Mouse (Mus musculus) bone marrow macrophage, adult 2 months (primary cell): ENCODE measurements around the gene Exoc2.

Experiments used
- CTCF ChIP-seq: IDR thresholded peaks from 2 replicates; pipeline ENCODE4 v1.5.1; 2012; ENCODE audit warnings: low read depth, mild to moderate bottlenecking, low read length, moderate library complexity
- POLR2A ChIP-seq: IDR thresholded peaks from 2 replicates; pipeline ENCODE4 v1.6.1; 2012; ENCODE audit warnings: mild to moderate bottlenecking, low read depth, low read length, borderline replicate concordance

- TF ChIP-seq POLR2A, result no peak
- TF ChIP-seq CTCF, result no peak
Measured at GRCm38 (mm10) chr13:30787036-30787320, 186.9 kb downstream of the Exoc2 start.
